Mouse (Mus musculus) left cerebral cortex, postnatal 14 days (tissue): ENCODE results near the gene Limch1. TPM values are rescaled to one million over a fixed set of nuclear protein-coding genes. Genes with fewer than 3 reads are reported as not detected.

ENCODE experiments used
- DNase-seq, 2 experiments: peaks; one replicate each; pipeline ENCODE4 v3.0.0; 2021 to 2022; ENCODE audit warnings: low spot score in 2 of 2, mixed read lengths in 1 of 2
- intact Hi-C: fragments of 180-260 bp; cut with DNase I; formaldehyde crosslinking; loops from one replicate; pipeline ENCODE4 v1.15.1; 2025
- total RNA-seq, 2 experiments: library from RNA; stranded (reverse); gene quantifications; 2 replicates each; pipeline ENCODE4 v1.2.3; 2021

Limch1 gene
- total RNA-seq, 2 experiments from 2014 or later: 101 TPM

DNA sequence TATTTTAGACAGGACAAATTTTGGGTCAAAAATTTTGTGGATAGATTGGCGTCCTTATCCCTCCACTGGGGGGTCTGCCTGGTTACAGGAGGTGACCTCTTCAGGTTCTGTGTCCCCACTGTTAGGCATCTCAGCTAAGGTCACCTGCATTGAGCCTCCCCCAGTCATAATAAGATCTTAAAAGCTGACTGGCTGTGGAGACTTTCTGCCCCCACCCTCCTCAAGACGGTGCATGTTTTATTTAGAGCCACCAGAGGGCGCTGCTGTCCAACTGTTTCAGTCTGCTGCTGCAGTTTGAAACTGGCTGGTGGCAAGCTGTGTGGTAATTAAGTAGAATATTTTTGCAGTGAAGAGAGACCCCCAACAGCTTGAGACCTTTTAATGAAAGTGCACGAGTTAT lies 302.4 kb downstream of the Limch1 start:
- intact Hi-C loops: loop anchor here (5.0 kb wide), 1 partner anchor 184 kb away; no protein-coding TSS in a partner anchor
- DNase-seq: peak; percentile 41 to 52

GRCm38 (mm10) chr5:67057803-67058202 lies 312.2 kb downstream of the Limch1 start:
- intact Hi-C loops: no loop called here

GRCm38 (mm10) chr5:67060519-67060918 lies 314.9 kb downstream of the Limch1 start:
- DNase-seq: no peak
- intact Hi-C loops: no loop called here

More at GRCm38 (mm10) chr5:67057803-67058202, 312.2 kb downstream of the Limch1 start:
- no peak for DNase-seq

DNA sequence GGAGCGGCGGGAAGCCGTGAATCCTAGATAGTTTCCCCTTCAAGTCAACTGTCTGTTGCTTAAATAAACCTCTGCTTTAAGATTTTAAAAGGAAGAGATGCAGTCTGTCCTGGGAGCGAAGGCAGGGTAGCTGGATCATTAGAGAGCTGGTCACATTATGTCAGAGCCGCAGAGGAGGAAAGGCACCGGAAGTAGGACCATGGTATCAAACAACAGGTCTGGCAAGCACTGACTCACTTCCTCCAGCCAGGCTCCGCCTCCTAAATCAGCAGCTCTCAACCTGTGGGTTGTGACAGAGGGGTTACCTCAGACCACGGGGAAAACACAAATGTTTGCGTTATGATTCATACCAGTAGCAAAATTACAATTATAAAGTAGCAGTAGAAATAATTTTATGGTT lies 318.0 kb downstream of the Limch1 start:
- intact Hi-C loops: no loop called here

DNA sequence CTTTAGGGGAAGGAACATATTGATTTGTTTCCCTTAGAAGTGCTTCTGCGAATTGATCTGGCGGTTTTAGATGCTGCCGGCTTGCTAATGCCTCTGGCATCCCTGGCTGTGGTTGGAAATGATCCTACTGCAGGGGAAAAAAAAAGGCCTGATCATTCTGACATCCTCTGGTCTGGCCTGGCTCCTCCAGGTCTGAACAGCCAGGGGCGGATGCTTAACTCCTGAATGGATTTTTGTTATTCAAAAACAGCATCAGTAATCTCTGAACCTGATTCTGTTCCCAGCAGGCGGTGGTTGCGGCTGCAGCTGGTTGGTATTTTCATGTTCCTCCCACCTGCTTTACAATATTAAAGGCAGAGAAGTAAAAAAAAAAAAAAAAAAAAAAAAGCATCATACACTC lies 337.5 kb downstream of the Limch1 start:
- DNase-seq: no peak
- intact Hi-C loops: no loop called here

More for the DNA sequence above, 318.0 kb downstream of the Limch1 start:
- DNase-seq: no peak

DNA sequence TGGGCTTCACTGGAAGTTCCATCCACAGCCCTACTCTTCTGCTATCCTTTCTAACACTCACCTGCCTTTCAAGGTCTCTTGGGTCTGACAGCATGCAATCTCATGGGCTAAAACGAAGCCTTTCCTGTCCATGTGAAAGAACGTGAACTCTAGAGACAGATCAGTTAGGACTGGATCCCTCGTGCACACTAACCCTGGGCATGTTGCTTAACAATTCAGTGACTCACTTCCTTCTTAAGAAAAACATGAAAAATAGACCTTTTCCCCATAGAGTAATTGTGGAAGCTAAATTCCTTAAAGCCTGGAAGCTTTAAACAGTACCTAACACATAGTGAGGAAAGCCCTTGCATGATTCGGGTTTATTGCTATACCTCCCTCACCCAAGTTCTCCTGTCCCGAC lies 345.2 kb downstream of the Limch1 start:
- intact Hi-C loops: loop anchor here (10.0 kb wide), 1 partner anchor 514 kb away; the partner anchor contains the start of gene Shisa3
- no peak for DNase-seq

- intact Hi-C loops: loop anchor here (10.0 kb wide), 1 partner anchor 513 kb away; the partner anchor contains the start of gene Shisa3
- DNase-seq: no peak
Measured at GRCm38 (mm10) chr5:67091766-67092165, 346.1 kb downstream of the Limch1 start.

DNA sequence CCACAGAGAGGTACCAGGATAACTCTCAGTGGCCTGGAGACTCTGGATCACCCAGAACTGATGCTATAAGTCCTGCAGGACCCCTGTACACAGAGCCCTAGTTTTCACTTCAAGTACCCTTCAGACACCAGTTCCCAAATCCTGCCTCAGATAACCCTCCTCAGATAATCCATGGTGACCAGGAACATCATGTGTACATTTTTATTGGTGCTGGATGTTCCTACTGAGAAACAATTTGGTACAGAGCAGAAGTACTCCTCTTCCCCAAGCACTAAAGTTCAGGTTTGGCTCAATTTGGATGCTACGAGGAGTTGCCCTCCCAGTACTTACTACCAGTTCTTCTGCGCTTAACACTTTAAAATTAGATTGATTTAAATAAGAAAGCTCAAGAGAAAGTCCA lies 348.4 kb downstream of the Limch1 start:
- intact Hi-C loops: loop anchor here (10.0 kb wide), 1 partner anchor 511 kb away; the partner anchor contains the start of gene Shisa3

GRCm38 (mm10) chr5:67095153-67095552 lies 349.5 kb downstream of the Limch1 start:
- no peak for DNase-seq
- intact Hi-C loops: loop anchor here (10.0 kb wide), 1 partner anchor 510 kb away; the partner anchor contains the start of gene Shisa3

More for the DNA sequence above, 348.4 kb downstream of the Limch1 start:
- DNase-seq: no peak

- DNase-seq: no peak
- intact Hi-C loops: loop anchor here (10.0 kb wide), 1 partner anchor 509 kb away; the partner anchor contains the start of gene Shisa3
Measured at GRCm38 (mm10) chr5:67095651-67096377, 350.2 kb downstream of the Limch1 start.

- DNase-seq: no peak
- intact Hi-C loops: loop anchor here (10.0 kb wide), 1 partner anchor 508 kb away; the partner anchor contains the start of gene Shisa3
Measured at GRCm38 (mm10) chr5:67096378-67096771, 350.7 kb downstream of the Limch1 start.

GRCm38 (mm10) chr5:67097106-67098050 lies 351.8 kb downstream of the Limch1 start:
- intact Hi-C loops: loop anchor here (2.0 to 10.0 kb wide), 2 partner anchors 135 to 507 kb away; partner anchors contain the start of gene Shisa3
- no peak for DNase-seq

- intact Hi-C loops: loop anchor here (2.0 to 10.0 kb wide), 2 partner anchors 135 to 507 kb away; partner anchors contain the start of gene Shisa3
- DNase-seq: no peak
Measured at GRCm38 (mm10) chr5:67098051-67098732, 352.6 kb downstream of the Limch1 start.

- intact Hi-C loops: loop anchor here (2.0 to 10.0 kb wide), 2 partner anchors 134 to 506 kb away; partner anchors contain the start of gene Shisa3
- DNase-seq: no peak
Measured at GRCm38 (mm10) chr5:67098733-67099323, 353.2 kb downstream of the Limch1 start, which contains the start of gene Phox2b. TSS of gene Phox2b (minus strand) at chr5:67099301.

GRCm38 (mm10) chr5:67099393-67100271 lies 354.0 kb downstream of the Limch1 start:
- DNase-seq: no peak

DNA sequence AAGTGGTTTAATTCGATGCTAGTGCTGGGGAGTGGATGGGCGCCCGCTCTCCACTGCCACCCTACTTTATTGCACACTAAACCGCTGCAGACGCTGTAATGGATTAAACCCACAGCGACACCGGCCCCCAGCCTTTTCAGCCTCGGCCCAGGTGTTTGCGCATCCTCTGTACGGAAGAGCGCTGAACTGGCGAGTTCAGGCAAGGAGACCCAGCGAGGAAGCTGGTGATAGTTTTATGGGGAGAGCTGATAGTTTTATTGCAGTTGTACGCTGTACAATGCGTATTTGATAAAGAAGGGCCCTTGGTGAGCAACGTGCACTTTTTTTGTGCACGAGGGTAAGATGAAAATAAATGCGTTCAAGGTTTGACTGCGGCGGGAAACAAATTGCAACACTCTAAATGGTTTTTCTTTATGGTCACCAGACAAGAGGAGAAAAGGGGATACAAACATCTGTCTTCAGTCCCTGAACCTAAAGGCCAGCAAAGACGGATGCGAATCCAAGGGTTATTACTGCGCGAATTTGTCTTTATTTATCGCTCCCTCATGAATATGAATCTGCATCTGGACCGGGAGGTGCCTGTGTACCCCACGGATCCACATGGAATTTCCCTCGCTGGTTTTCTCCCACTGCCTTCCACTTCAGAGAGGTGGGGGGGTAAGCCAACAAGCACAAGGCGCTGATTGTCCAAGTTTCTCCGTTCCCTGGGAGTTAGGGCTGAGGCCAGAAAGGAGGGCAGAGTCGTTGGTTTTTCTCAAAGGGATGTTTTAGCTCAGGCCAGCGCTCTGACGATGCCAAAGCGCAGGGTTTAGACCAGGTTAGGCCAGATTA lies 355.2 kb downstream of the Limch1 start:
- DNase-seq: no peak
- intact Hi-C loops: no loop called here

More at GRCm38 (mm10) chr5:67099393-67100271, 354.0 kb downstream of the Limch1 start:
- intact Hi-C loops: loop anchor here (2.0 to 10.0 kb wide), 2 partner anchors 133 to 505 kb away; partner anchors contain the start of gene Shisa3

DNA sequence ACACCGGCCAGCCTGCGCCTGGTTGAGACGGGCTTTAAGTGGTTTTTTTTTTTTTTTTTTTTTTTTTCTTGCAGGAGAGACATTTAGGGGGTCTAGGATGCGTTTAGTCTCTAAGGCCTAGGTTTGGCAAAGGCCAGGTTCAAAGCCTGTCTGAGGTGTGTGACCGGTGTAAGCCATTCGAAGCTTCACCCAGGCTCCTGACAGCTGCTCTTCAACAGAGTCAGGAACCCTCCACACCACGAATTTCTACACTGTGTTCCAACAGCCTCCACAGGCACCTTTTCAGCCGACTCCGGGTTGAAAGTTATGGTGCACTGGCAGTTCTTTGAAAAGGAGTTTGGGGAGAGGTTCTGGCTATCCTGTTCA lies 355.8 kb downstream of the Limch1 start:
- intact Hi-C loops: no loop called here
- DNase-seq: no peak
